Mouse (Mus musculus) megakaryocyte, embryonic 14.5 days (primary cell): ENCODE measurements around the gene Usp15. TPM values are rescaled to one million over a fixed set of nuclear protein-coding genes. Genes with fewer than 3 reads are reported as not detected.

ENCODE experiments used
- H3K27me3 ChIP-seq: replicated peaks from 2 replicates; pipeline ENCODE3; 2012; ENCODE audit warnings: inconsistent platforms
- H3K36me3 ChIP-seq: replicated peaks from 2 replicates; pipeline ENCODE3; 2012; ENCODE audit warnings: low read length, inconsistent platforms, mixed read lengths
- H3K4me1 ChIP-seq: 2 replicates; pipeline ENCODE4 v1.6.1; 2012; ENCODE audit warnings: inconsistent platforms
- H3K4me3 ChIP-seq: replicated peaks from 2 replicates; pipeline ENCODE3; 2012; ENCODE audit warnings: moderate library complexity, mild to moderate bottlenecking, inconsistent platforms
- H3K9me3 ChIP-seq: 2 replicates; pipeline ENCODE4 v1.6.1; 2012; ENCODE audit warnings: inconsistent platforms
- FLI1 ChIP-seq: IDR thresholded peaks from 2 replicates; pipeline ENCODE4 v1.6.1; 2012; ENCODE audit warnings: low read length, inconsistent platforms, mixed read lengths
- GATA1 ChIP-seq: IDR thresholded peaks from 3 replicates; pipeline ENCODE4 v1.6.1; 2012; ENCODE audit warnings: mixed read lengths, low read length, inconsistent platforms, borderline replicate concordance
- polyA plus RNA-seq: library from polyadenylated mRNA; stranded (reverse); fragments of >175 nt; gene quantifications from 2 replicates; pipeline ENCODE4 v1.2.3, GENCODE M21; 2012; ENCODE audit warnings: low replicate concordance; ENCODE audit not compliant: insufficient read depth

The Usp15 gene
- polyA plus RNA-seq, 1 experiment, result 7.8 TPM

GRCm38 (mm10) chr10:123182391-123182790, 14.4 kb downstream of the Usp15 start:
- Histone ChIP-seq H3K9me3 (no peaks in the 10 kb centered on the region), H3K4me1 (peaks cover 54% of the 10 kb centered on the region), H3K36me3 (peaks cover 66% of the 10 kb centered on the region), H3K27me3 (no peaks in the 10 kb centered on the region), H3K4me3 (no peak overlapping the region)
- TF ChIP-seq GATA1 (no peak), FLI1 (no peak)

- TF ChIP-seq FLI1 (no peak), GATA1 (no peak)
- H3K9me3 ChIP-seq, result no peaks in the 10 kb centered on the region
- H3K27me3 ChIP-seq, result no peaks in the 10 kb centered on the region
- H3K36me3 ChIP-seq, result peaks cover 93% of the 10 kb centered on the region
- no peak overlapping the region for H3K4me3 ChIP-seq
- H3K4me1 ChIP-seq, result no peaks in the 10 kb centered on the region
These were observed 21.0 kb downstream of the Usp15 start for GRCm38 (mm10) chr10:123175771-123176170.

GRCm38 (mm10) chr10:123170898-123171297, 25.9 kb downstream of the Usp15 start:
- TF ChIP-seq GATA1 (no peak), FLI1 (no peak)
- H3K9me3 ChIP-seq, result no peaks in the 10 kb centered on the region
- H3K36me3 ChIP-seq, result peaks cover 93% of the 10 kb centered on the region
- no peaks in the 10 kb centered on the region for H3K27me3 ChIP-seq
- no peak overlapping the region for H3K4me3 ChIP-seq
- H3K4me1 ChIP-seq, result no peaks in the 10 kb centered on the region

- no peaks in the 10 kb centered on the region for H3K27me3 ChIP-seq
- 0 out of 2 replicates have a peak, but pooled peaks cover 1% of the 10 kb centered on the region for H3K4me1 ChIP-seq
- no peaks in the 10 kb centered on the region for H3K9me3 ChIP-seq
- no peak for TF ChIP-seq GATA1
- no peak for TF ChIP-seq FLI1
- peaks cover 94% of the 10 kb centered on the region for H3K36me3 ChIP-seq
- no peak overlapping the region for H3K4me3 ChIP-seq
These were observed 31.3 kb downstream of the Usp15 start for GRCm38 (mm10) chr10:123165542-123165941.

GRCm38 (mm10) chr10:123160508-123160907, 36.3 kb downstream of the Usp15 start:
- no peaks in the 10 kb centered on the region for H3K9me3 ChIP-seq
- TF ChIP-seq FLI1 (no peak), GATA1 (no peak)
- peaks cover 90% of the 10 kb centered on the region for H3K36me3 ChIP-seq
- H3K27me3 ChIP-seq, result no peaks in the 10 kb centered on the region
- 0 out of 2 replicates have a peak, but pooled peaks cover 6% of the 10 kb centered on the region for H3K4me1 ChIP-seq
- no peak overlapping the region for H3K4me3 ChIP-seq

GRCm38 (mm10) chr10:123159316-123159715, 37.5 kb downstream of the Usp15 start:
- no peak overlapping the region for H3K4me3 ChIP-seq
- H3K36me3 ChIP-seq, result peaks cover 91% of the 10 kb centered on the region
- 0 out of 2 replicates have a peak, but pooled peaks cover 6% of the 10 kb centered on the region for H3K4me1 ChIP-seq
- H3K9me3 ChIP-seq, result no peaks in the 10 kb centered on the region
- TF ChIP-seq FLI1 (no peak), GATA1 (no peak)
- no peaks in the 10 kb centered on the region for H3K27me3 ChIP-seq

GRCm38 (mm10) chr10:123156392-123156791, 40.4 kb downstream of the Usp15 start:
- TF ChIP-seq FLI1, result no peak
- no peak for TF ChIP-seq GATA1
- no peaks in the 10 kb centered on the region for H3K27me3 ChIP-seq
- 0 out of 2 replicates have a peak, but pooled peaks cover 6% of the 10 kb centered on the region for H3K4me1 ChIP-seq
- H3K9me3 ChIP-seq, result no peaks in the 10 kb centered on the region
- H3K4me3 ChIP-seq, result no peak overlapping the region
- peaks cover 91% of the 10 kb centered on the region for H3K36me3 ChIP-seq

- Histone ChIP-seq H3K36me3 (peaks cover 92% of the 10 kb centered on the region), H3K4me1 (0 out of 2 replicates have a peak, but pooled peaks cover 6% of the 10 kb centered on the region), H3K9me3 (no peaks in the 10 kb centered on the region), H3K27me3 (no peaks in the 10 kb centered on the region), H3K4me3 (no peak overlapping the region)
- TF ChIP-seq GATA1, result no peak
- no peak for TF ChIP-seq FLI1
These were observed 41.0 kb downstream of the Usp15 start for GRCm38 (mm10) chr10:123155764-123156163.

- peaks cover 87% of the 10 kb centered on the region for H3K36me3 ChIP-seq
- no peaks in the 10 kb centered on the region for H3K27me3 ChIP-seq
- TF ChIP-seq GATA1, result no peak
- H3K9me3 ChIP-seq, result no peaks in the 10 kb centered on the region
- H3K4me1 ChIP-seq, result no peaks in the 10 kb centered on the region
- no peak overlapping the region for H3K4me3 ChIP-seq
These were observed 43.5 kb downstream of the Usp15 start for GRCm38 (mm10) chr10:123153321-123153720.

GRCm38 (mm10) chr10:123148025-123148814, 48.6 kb downstream of the Usp15 start:
- H3K4me1 ChIP-seq, result no peaks in the 10 kb centered on the region
- peaks cover 87% of the 10 kb centered on the region for H3K36me3 ChIP-seq

GRCm38 (mm10) chr10:123147180-123147579, 49.6 kb downstream of the Usp15 start:
- no peaks in the 10 kb centered on the region for H3K9me3 ChIP-seq
- no peaks in the 10 kb centered on the region for H3K4me1 ChIP-seq
- no peak overlapping the region for H3K4me3 ChIP-seq
- H3K36me3 ChIP-seq, result peaks cover 89% of the 10 kb centered on the region
- no peaks in the 10 kb centered on the region for H3K27me3 ChIP-seq
- TF ChIP-seq FLI1 (no peak), GATA1 (no peak)

More at GRCm38 (mm10) chr10:123148025-123148814, 48.6 kb downstream of the Usp15 start:
- Histone ChIP-seq H3K27me3 (no peaks in the 10 kb centered on the region), H3K9me3 (no peaks in the 10 kb centered on the region), H3K4me3 (no peak overlapping the region)
- TF ChIP-seq GATA1 (no peak), FLI1 (no peak)
